Mouse (Mus musculus) lung, postnatal 0 days (tissue): ENCODE measurements at regions not wholly inside any gene's neighbourhood (a gene's known extent, or its start where the extent isn't known, plus 50 kb on each side); places are given as distances from the start of the nearest gene placed in this dataset.

ENCODE experiments used
- ATAC-seq: fragments of 200-750 bp; cut with Nextera tagmentation; 2 replicates; pipeline ENCODE4 v1.8.0; 2017; ENCODE audit warnings: moderate library complexity
- DNase-seq: peaks from one replicate; pipeline ENCODE4 v3.0.0-alpha.2; 2016; ENCODE audit warnings: low spot score
- H3K27ac ChIP-seq: fragments of 300-500 bp; sonication (generic); 2 replicates; pipeline ENCODE4 v1.5.1; 2014; ENCODE audit warnings: antibody characterized with exemption, mild to moderate bottlenecking, low read length, mixed read lengths
- H3K27me3 ChIP-seq: fragments of 300-500 bp; sonication (generic); replicated peaks from 2 replicates; pipeline ENCODE4 v1.6.1; 2014; ENCODE audit warnings: low read length, mixed read lengths; ENCODE audit not compliant: insufficient read depth
- H3K36me3 ChIP-seq: fragments of 300-500 bp; sonication (generic); 2 replicates; pipeline ENCODE4 v1.6.1; 2014; ENCODE audit warnings: low read length, mixed read lengths; ENCODE audit not compliant: insufficient read depth
- H3K4me1 ChIP-seq: fragments of 300-500 bp; sonication (generic); 2 replicates; pipeline ENCODE4 v1.6.1; 2014; ENCODE audit warnings: antibody characterized with exemption, low read depth, low read length, mixed read lengths; ENCODE audit not compliant: insufficient read depth
- H3K4me2 ChIP-seq: fragments of 300-500 bp; sonication (generic); replicated peaks from 2 replicates; pipeline ENCODE4 v1.6.1; 2014; ENCODE audit warnings: low read depth, mild to moderate bottlenecking, low read length, moderate library complexity, mixed read lengths
- H3K4me3 ChIP-seq: fragments of 300-500 bp; sonication (generic); 2 replicates; pipeline ENCODE4 v1.5.1; 2014; ENCODE audit warnings: low read depth, low read length
- H3K9ac ChIP-seq: fragments of 300-500 bp; sonication (generic); replicated peaks from 2 replicates; pipeline ENCODE4 v1.6.1; 2014; ENCODE audit warnings: low read depth, mild to moderate bottlenecking
- H3K9me3 ChIP-seq: fragments of 300-500 bp; sonication (generic); 2 replicates; pipeline ENCODE4 v1.6.1; 2016; ENCODE audit warnings: low read length, mixed read lengths
- CTCF ChIP-seq: IDR thresholded peaks from 2 replicates; pipeline ENCODE4 v1.5.1; 2016; ENCODE audit warnings: antibody characterized with exemption, mild to moderate bottlenecking
- EP300 ChIP-seq: IDR thresholded peaks from 2 replicates; pipeline ENCODE4 v1.6.1; 2016; ENCODE audit warnings: antibody characterized with exemption, mild to moderate bottlenecking, control low read depth
- WGBS: fragments of 180-500 bp; shearing (Covaris S2); extraction: QIAGEN DNeasy Blood & Tissue Kit; methylation state at CpG from one replicate; pipeline ENCODE4 v1.1.7; 2014; 5-methylcytosine and 5-hydroxymethylcytosine counted together

DNA sequence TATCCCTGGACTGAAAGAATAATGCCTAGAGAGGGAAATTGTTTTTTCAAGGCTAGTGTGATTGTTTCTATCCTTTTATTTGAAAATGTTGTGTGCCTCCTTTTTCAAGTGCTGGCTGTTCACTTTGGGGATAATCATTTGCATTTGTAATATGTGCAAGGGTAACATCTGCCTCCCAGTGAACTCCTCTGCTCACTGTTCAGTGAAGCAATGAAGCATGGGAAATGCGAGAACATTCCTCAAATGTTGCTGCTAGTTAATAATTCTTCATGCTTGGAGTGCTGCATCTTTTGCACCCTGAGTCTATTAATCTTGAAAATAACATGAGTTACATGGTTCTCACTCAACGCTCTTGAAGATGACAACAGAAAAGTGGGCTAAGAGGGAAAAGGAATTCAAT is 310.6 kb downstream of the Serpinb8 start:
- no peaks in the 10 kb centered on the region for H3K36me3 ChIP-seq
- no peak for TF ChIP-seq CTCF
- TF ChIP-seq EP300, result no peak
- no peak for ATAC-seq
- no peak overlapping the region for H3K9ac ChIP-seq
- H3K27me3 ChIP-seq, result no peaks in the 10 kb centered on the region
- H3K4me3 ChIP-seq, result no peak overlapping the region
- no peaks in the 10 kb centered on the region for H3K9me3 ChIP-seq
- no peak overlapping the region for H3K4me2 ChIP-seq
- H3K4me1 ChIP-seq, result no peaks in the 10 kb centered on the region
- no peak for DNase-seq
- WGBS, result 54% methylated on average over 2 of the region's 2 CpGs
- no peak overlapping the region for H3K27ac ChIP-seq

- DNase-seq (no peak), ATAC-seq (no peak)
- Histone ChIP-seq H3K4me3 (no peak overlapping the region), H3K27me3 (no peaks in the 10 kb centered on the region), H3K9me3 (no peaks in the 10 kb centered on the region), H3K4me1 (no peaks in the 10 kb centered on the region), H3K27ac (no peak overlapping the region), H3K36me3 (no peaks in the 10 kb centered on the region), H3K4me2 (no peak overlapping the region), H3K9ac (no peak overlapping the region)
- TF ChIP-seq EP300 (no peak), CTCF (no peak)
- WGBS, result 87% methylated on average over 1 of the region's 1 CpGs
Measured at GRCm38 (mm10) chr1:107900913-107901312, 311.1 kb downstream of the Serpinb8 start.

- Histone ChIP-seq H3K9ac (no peak overlapping the region), H3K27me3 (no peaks in the 10 kb centered on the region), H3K36me3 (no peaks in the 10 kb centered on the region), H3K4me1 (no peaks in the 10 kb centered on the region), H3K4me3 (no peak overlapping the region), H3K27ac (no peak overlapping the region), H3K9me3 (no peaks in the 10 kb centered on the region), H3K4me2 (no peak overlapping the region)
- DNase-seq, result no peak
- 46% methylated on average over 4 of the region's 4 CpGs for WGBS
- ATAC-seq, result no peak
- TF ChIP-seq EP300, result no peak
- no peak for TF ChIP-seq CTCF
Measured at GRCm38 (mm10) chr1:107908236-107909063, 318.6 kb downstream of the Serpinb8 start.

GRCm38 (mm10) chr1:107914671-107915590 is 325.1 kb downstream of the Serpinb8 start:
- ATAC-seq (no peak), DNase-seq (no peak)
- Histone ChIP-seq H3K27me3 (no peaks in the 10 kb centered on the region), H3K9me3 (no peaks in the 10 kb centered on the region), H3K27ac (no peak overlapping the region), H3K4me2 (no peak overlapping the region), H3K9ac (no peak overlapping the region), H3K4me1 (no peaks in the 10 kb centered on the region), H3K4me3 (no peak overlapping the region), H3K36me3 (no peaks in the 10 kb centered on the region)
- WGBS, result 27% methylated on average over 7 of the region's 7 CpGs
- TF ChIP-seq EP300 (no peak), CTCF (no peak)

GRCm38 (mm10) chr1:107917037-107917436 is 327.2 kb downstream of the Serpinb8 start:
- H3K4me3 ChIP-seq, result no peak overlapping the region
- no peaks in the 10 kb centered on the region for H3K4me1 ChIP-seq
- no peaks in the 10 kb centered on the region for H3K27me3 ChIP-seq
- TF ChIP-seq EP300, result peak; percentile 43; the same call in 1 of the 2 replicates
- no peak for TF ChIP-seq CTCF
- no peaks in the 10 kb centered on the region for H3K36me3 ChIP-seq
- DNase-seq (peak; percentile 28), ATAC-seq (no peak)
- H3K27ac ChIP-seq, result no peak overlapping the region
- no peak overlapping the region for H3K9ac ChIP-seq
- no peak overlapping the region for H3K4me2 ChIP-seq
- WGBS, result 23% methylated on average over 5 of the region's 5 CpGs
- no peaks in the 10 kb centered on the region for H3K9me3 ChIP-seq

- TF ChIP-seq CTCF (no peak), EP300 (peak; percentile 61)
- no peak overlapping the region for H3K9ac ChIP-seq
- no peaks in the 10 kb centered on the region for H3K36me3 ChIP-seq
- H3K9me3 ChIP-seq, result no peaks in the 10 kb centered on the region
- no peak overlapping the region for H3K27ac ChIP-seq
- ATAC-seq, result peak; percentile 90
- no peaks in the 10 kb centered on the region for H3K27me3 ChIP-seq
- peak; percentile 71 for DNase-seq
- WGBS, result 54% methylated on average over 5 of the region's 5 CpGs
- no peak overlapping the region for H3K4me2 ChIP-seq
- no peak overlapping the region for H3K4me3 ChIP-seq
- no peaks in the 10 kb centered on the region for H3K4me1 ChIP-seq
Measured at GRCm38 (mm10) chr1:107941601-107942270, 351.9 kb downstream of the Serpinb8 start.
